8 mouse cellular contexts compared by ENCODE assay signal in genomic region chr17:84365006-84365716, GRCm38 (mm10).
DNase-seq lines count a peak whose midpoint lies in the region; ATAC-seq and TF ChIP-seq lines count a peak whose summit lies in the region.

No protein-coding gene starts in this region.

- WGBS in kidney, adult 2 months = 45% methylated on average over 9 of the region's 9 CpGs
- 34% methylated on average over 9 of the region's 9 CpGs for WGBS in limb, embryonic 14.5 days

- peaks cover 24% of the 10 kb centered on the region for H3K4me1 ChIP-seq in kidney, adult 2 months (ENCODE audit: control insufficient read depth, insufficient read depth, low read length)
- peaks cover 61% of the 10 kb centered on the region for H3K4me1 ChIP-seq in limb, embryonic 14.5 days (ENCODE audit: control insufficient read depth, insufficient read depth, low read length)

- no peaks in the 10 kb centered on the region for H3K9me3 ChIP-seq in limb, embryonic 14.5 days (ENCODE audit: control insufficient read depth, low read length)

- no peak for ATAC-seq in limb, embryonic 14.5 days (ENCODE audit: low FRiP score, low read depth)
- ATAC-seq in inflammation-experienced regulatory T-cells, adult 6 months = no peak

- H3K4me2 ChIP-seq in limb, embryonic 14.5 days (replicated peaks; ENCODE audit: low read depth, low read length, severe bottlenecking) = 0 out of 2 replicates have a peak overlapping the region, but pooled peaks have one; percentile 1

- H3K27ac ChIP-seq in kidney, adult 2 months (ENCODE audit: insufficient read depth, low read depth, low read length) = peak overlapping the region; percentile 79; the same call in 1 of the 2 replicates
- H3K27ac ChIP-seq in limb, embryonic 14.5 days (replicated peaks; ENCODE audit: low read depth, low read length) = peak overlapping the region; percentile 70

- H3K9ac ChIP-seq in limb, embryonic 14.5 days (ENCODE audit: low read depth, low read length, severe bottlenecking) = no peak overlapping the region

- no peaks in the 10 kb centered on the region; the same call in 1 of the 2 replicates for H3K36me3 ChIP-seq in kidney, adult 2 months (ENCODE audit: control insufficient read depth, insufficient read depth, low read length)
- 0 out of 2 replicates have a peak, but pooled peaks cover 2% of the 10 kb centered on the region for H3K36me3 ChIP-seq in limb, embryonic 14.5 days (ENCODE audit: control insufficient read depth, insufficient read depth, low read length)

- no peak for DNase-seq in kidney, adult 2 months
- DNase-seq in kidney, adult 18-20 months = no peak
- peak; percentile 51 for DNase-seq in brain, embryonic 14.5 days (ENCODE audit: low read depth)
- peak; percentile 51 for DNase-seq in fibroblast of lung, adult 2 months (ENCODE audit: low read depth)
- DNase-seq in limb, embryonic 14.5 days (ENCODE audit: low spot score) = no peak
- DNase-seq in urinary bladder, adult 18-20 months (ENCODE audit: low spot score in 2 of 2) = no peak
- DNase-seq in urinary bladder, postnatal 14 days (ENCODE audit: low spot score) = no peak

- no peak for TF ChIP-seq CTCF in kidney, adult 2 months (conservative IDR thresholded peaks at IDR 0.05; ENCODE audit: insufficient read depth, insufficient read length, low read depth, low read length)
- no peak for TF ChIP-seq CTCF in brain, embryonic 14.5 days (IDR thresholded peaks at IDR 0.05; ENCODE audit: borderline replicate concordance, extremely low read depth, insufficient read depth, insufficient read length)

- TF ChIP-seq POLR2A in kidney, adult 2 months (IDR thresholded peaks at IDR 0.05; ENCODE audit: low read depth, low read length) = no peak
- no peak for TF ChIP-seq POLR2A in brain, embryonic 14.5 days (IDR thresholded peaks at IDR 0.05; ENCODE audit: borderline replicate concordance, extremely low read depth, insufficient read depth, insufficient read length, poor library complexity, severe bottlenecking)
- TF ChIP-seq POLR2A in limb, embryonic 14.5 days (IDR thresholded peaks at IDR 0.05; ENCODE audit: borderline replicate concordance, extremely low read depth, insufficient read depth, insufficient read length) = no peak

- H3K27me3 ChIP-seq in kidney, adult 2 months (replicated peaks; ENCODE audit: control insufficient read depth, insufficient read depth, low read length) = no peaks in the 10 kb centered on the region
- no peaks in the 10 kb centered on the region for H3K27me3 ChIP-seq in limb, embryonic 14.5 days (ENCODE audit: control insufficient read depth, insufficient read depth, low read length)

- no peak overlapping the region for H3K4me3 ChIP-seq in kidney, adult 2 months (ENCODE audit: insufficient read depth, low read depth, low read length)
- no peak overlapping the region for H3K4me3 ChIP-seq in limb, embryonic 14.5 days (replicated peaks; ENCODE audit: low read length)

Comparison
In these comparisons a context has a peak if more than half of its experiments do, and no peak if none do; other contexts are left out.
1. DNase-seq: peak in brain, embryonic 14.5 days (single experiment) and fibroblast of lung, adult 2 months (single experiment); none in kidney, adult 2 months (single experiment), kidney, adult 18-20 months (single experiment), limb, embryonic 14.5 days (single experiment), urinary bladder, adult 18-20 months (0 of 2) and urinary bladder, postnatal 14 days (single experiment).